14 mouse cellular contexts compared by ENCODE assay signal in genomic region chr1:63954172-63954571, GRCm38 (mm10).
A peak's percentile ranks its signal among the peaks of the same experiment; 100 is the strongest.
DNase-seq lines count a peak whose midpoint lies in the region; ATAC-seq and TF ChIP-seq lines count a peak whose summit lies in the region.
"Had no signal": no experiment of that assay in that cellular context is flagged by ENCODE, and none has a peak within 500 bp of the region (broad histone marks: within the 10 kb centered on the region; RNA-seq: fewer than 3 reads in every experiment).

No protein-coding gene starts in this region.

- H3K4me1 ChIP-seq in lung, embryonic 14.5 days (ENCODE audit: insufficient read depth): no peaks in the 10 kb centered on the region; the same call in 1 of the 2 replicates
- H3K4me1 ChIP-seq in midbrain, embryonic 16.5 days (ENCODE audit: control insufficient read depth, insufficient read depth, low read length): peaks cover 12% of the 10 kb centered on the region
- no peaks in the 10 kb centered on the region for H3K4me1 ChIP-seq in midbrain, embryonic 11.5 days (ENCODE audit: control insufficient read depth, insufficient read depth, low read length)
- H3K4me1 ChIP-seq: intestine, embryonic 15.5 days had no signal

- H3K4me2 ChIP-seq in lung, embryonic 14.5 days: no peak overlapping the region
- H3K4me2 ChIP-seq in midbrain, embryonic 16.5 days (ENCODE audit: low read length): no peak overlapping the region
- no peak overlapping the region for H3K4me2 ChIP-seq in midbrain, embryonic 11.5 days
- H3K4me2 ChIP-seq: intestine, embryonic 15.5 days; liver, embryonic 11.5 days had no signal

- no peak for DNase-seq in gastrocnemius, adult 2 months
- no peak for DNase-seq in gastrocnemius, postnatal 25 days
- no peak for DNase-seq in lung, embryonic 14.5 days
- DNase-seq in lung, postnatal 4 days: no peak
- no peak for DNase-seq in midbrain, embryonic 11.5 days (ENCODE audit: low spot score, missing footprints)
- peak; percentile 27 for DNase-seq in lung, postnatal 25 days (ENCODE audit: low spot score)
- DNase-seq in right cerebral cortex, postnatal 14 days: no peak
- DNase-seq: adrenal gland, adult 8-10 months had no signal

- H3K4me3 ChIP-seq in gastrocnemius, adult 2 months: no peak overlapping the region
- H3K4me3 ChIP-seq in lung, embryonic 14.5 days (ENCODE audit: low read depth, low read length): no peak overlapping the region
- no peak overlapping the region for H3K4me3 ChIP-seq in midbrain, embryonic 16.5 days (ENCODE audit: low read depth, low read length)
- no peak overlapping the region for H3K4me3 ChIP-seq in midbrain, embryonic 11.5 days (ENCODE audit: low read depth, low read length)
- H3K4me3 ChIP-seq: intestine, embryonic 15.5 days; limb, embryonic 13.5 days; neural tube, embryonic 15.5 days had no signal

- 0 out of 2 replicates have a peak, but pooled peaks have one; percentile 31 for ATAC-seq in lung, embryonic 14.5 days (ENCODE audit: insufficient read depth)
- ATAC-seq in midbrain, embryonic 16.5 days: peak; percentile 41; the same call in 1 of the 2 replicates
- no peak for ATAC-seq in midbrain, embryonic 11.5 days (ENCODE audit: low FRiP score)

- H3K27ac ChIP-seq in gastrocnemius, adult 2 months: peak overlapping the region; percentile 60
- no peak overlapping the region for H3K27ac ChIP-seq in lung, embryonic 14.5 days (ENCODE audit: low read depth)
- H3K27ac ChIP-seq in midbrain, embryonic 16.5 days (ENCODE audit: low read length): no peak overlapping the region
- H3K27ac ChIP-seq in midbrain, embryonic 11.5 days (ENCODE audit: low read depth, low read length): no peak overlapping the region
- H3K27ac ChIP-seq: intestine, embryonic 15.5 days; limb, embryonic 13.5 days; neural tube, embryonic 15.5 days had no signal

- H3K36me3 ChIP-seq in lung, embryonic 14.5 days (ENCODE audit: insufficient read depth): no peaks in the 10 kb centered on the region
- H3K36me3 ChIP-seq in midbrain, embryonic 16.5 days (ENCODE audit: control insufficient read depth, insufficient read depth, low read length): no peaks in the 10 kb centered on the region
- H3K36me3 ChIP-seq in midbrain, embryonic 11.5 days (ENCODE audit: control insufficient read depth, insufficient read depth, low read length): no peaks in the 10 kb centered on the region
- H3K36me3 ChIP-seq: G1E; intestine, embryonic 15.5 days; limb, embryonic 13.5 days; neural tube, embryonic 15.5 days had no signal

- no peaks in the 10 kb centered on the region for H3K9me3 ChIP-seq in lung, embryonic 14.5 days (ENCODE audit: low read depth, low read length)
- H3K9me3 ChIP-seq in midbrain, embryonic 16.5 days (replicated peaks; ENCODE audit: control insufficient read depth, low read length, poor library complexity, severe bottlenecking): no peaks in the 10 kb centered on the region
- H3K9me3 ChIP-seq in midbrain, embryonic 11.5 days (ENCODE audit: control insufficient read depth, low read length): no peaks in the 10 kb centered on the region
- H3K9me3 ChIP-seq: G1E; intestine, embryonic 15.5 days; limb, embryonic 13.5 days; neural tube, embryonic 15.5 days had no signal

- no peak overlapping the region for H3K9ac ChIP-seq in lung, embryonic 14.5 days
- H3K9ac ChIP-seq in midbrain, embryonic 16.5 days (ENCODE audit: low read depth, low read length): no peak overlapping the region
- H3K9ac ChIP-seq in midbrain, embryonic 11.5 days (ENCODE audit: low read length): no peak overlapping the region
- H3K9ac ChIP-seq: intestine, embryonic 15.5 days; limb, embryonic 13.5 days; neural tube, embryonic 15.5 days had no signal

- no peak for TF ChIP-seq CTCF in gastrocnemius, adult 2 months (IDR thresholded peaks at IDR 0.05)
- no peak for TF ChIP-seq CTCF in lung, embryonic 14.5 days (IDR thresholded peaks at IDR 0.05; ENCODE audit: low read depth)

- intact Hi-C loops in gastrocnemius, adult 2 months (cut with DNase I): loop anchor here (5.0 to 10.0 kb wide), 3 partner anchors 168 to 351 kb away; partner anchors contain the start of gene Klf7

- H3K27me3 ChIP-seq in lung, embryonic 14.5 days (ENCODE audit: insufficient read depth, low read length): no peaks in the 10 kb centered on the region
- no peaks in the 10 kb centered on the region for H3K27me3 ChIP-seq in midbrain, embryonic 16.5 days (ENCODE audit: control insufficient read depth, insufficient read depth, low read depth, low read length)
- H3K27me3 ChIP-seq in midbrain, embryonic 11.5 days (ENCODE audit: control insufficient read depth, insufficient read depth, low read length): no peaks in the 10 kb centered on the region
- H3K27me3 ChIP-seq: intestine, embryonic 15.5 days; limb, embryonic 13.5 days; neural tube, embryonic 15.5 days had no signal

- 69% methylated on average over 2 of the region's 2 CpGs for WGBS in lung, embryonic 14.5 days
- WGBS in midbrain, embryonic 16.5 days: 65% methylated on average over 2 of the region's 2 CpGs
- 74% methylated on average over 2 of the region's 2 CpGs for WGBS in midbrain, embryonic 11.5 days
